Mouse (Mus musculus): ENCODE data around the gene Gstp3.

DNA sequence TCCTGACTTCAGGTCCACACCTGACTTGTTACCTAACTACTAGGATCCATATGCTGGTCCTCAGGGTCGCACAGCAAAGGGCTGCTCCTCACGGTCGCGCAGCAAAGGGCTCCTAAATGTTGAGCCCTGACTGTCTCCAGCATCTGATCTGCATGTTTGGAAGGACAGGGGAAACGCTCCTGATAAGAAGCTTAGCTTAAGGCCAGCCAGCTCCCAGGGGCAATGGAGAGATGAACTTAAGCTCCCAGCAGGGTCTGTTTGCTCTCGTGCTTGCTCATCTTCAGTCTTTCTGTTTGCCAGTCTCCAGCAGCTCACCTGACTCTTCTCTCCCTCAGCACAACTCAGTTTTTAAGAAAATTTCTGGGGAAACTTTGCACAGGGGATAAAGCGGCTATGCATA, 26.7 kb downstream of the Gstp3 start:
- no peak for TF ChIP-seq CTCF (IDR thresholded peaks at IDR 0.05; ENCODE audit: borderline replicate concordance, control insufficient read depth, extremely low read depth, insufficient read depth, low read length, poor library complexity)
- no peak for TF ChIP-seq POLR2A (IDR thresholded peaks at IDR 0.05; ENCODE audit: control insufficient read depth, extremely low read depth, insufficient read depth, low read length, poor library complexity)

All from thymus, adult 2 months (tissue).